Mouse (Mus musculus): ENCODE data around the gene Zdhhc11. TPM values are rescaled to one million over a fixed set of nuclear protein-coding genes. Genes with fewer than 3 reads are reported as not detected.
A peak's percentile ranks its signal among the peaks of the same experiment; 100 is the strongest.

Gene Zdhhc11
- polyA plus RNA-seq (2012; rRNA removed): not detected in 2 replicates

- no peak within 1 kb of the TSS for H3K27ac ChIP-seq (ENCODE audit: insufficient read depth, low read length)
- H3K27me3 ChIP-seq (ENCODE audit: control insufficient read depth, insufficient read depth, low read length): no peaks in the 10 kb centered on the region
- H3K4me1 ChIP-seq (ENCODE audit: control insufficient read depth, insufficient read depth, low read length): no peaks in the 10 kb centered on the region
- DNase-seq: no peak
- H3K4me3 ChIP-seq (replicated peaks; ENCODE audit: insufficient read depth, low read depth, low read length): no peak within 1 kb of the TSS
- TF ChIP-seq CTCF (IDR thresholded peaks at IDR 0.05; ENCODE audit: borderline replicate concordance, insufficient read depth, low read depth, low read length) (no peak), POLR2A (IDR thresholded peaks at IDR 0.05; ENCODE audit: borderline replicate concordance, insufficient read depth, low read length) (no peak)
- WGBS: 88% methylated on average over 5 of the region's 5 CpGs
These were observed at the start of gene Zdhhc11 for GRCm38 (mm10) chr13:73963551-73963950. Zdhhc11 (plus strand) TSS chr13:73963851.

- no peak for DNase-seq
- 89% methylated on average over 10 of the region's 10 CpGs for WGBS
- TF ChIP-seq POLR2A (IDR thresholded peaks at IDR 0.05; ENCODE audit: borderline replicate concordance, insufficient read depth, low read length): no peak
- no peak for TF ChIP-seq CTCF (IDR thresholded peaks at IDR 0.05; ENCODE audit: borderline replicate concordance, insufficient read depth, low read depth, low read length)
These were observed 31.4 kb upstream of the Zdhhc11 start for GRCm38 (mm10) chr13:73932201-73932600.

GRCm38 (mm10) chr13:73936938-73937320 is 26.7 kb upstream of the Zdhhc11 start:
- Histone ChIP-seq H3K27ac (ENCODE audit: insufficient read depth, low read length) (no peak overlapping the region), H3K4me1 (ENCODE audit: control insufficient read depth, insufficient read depth, low read length) (peaks cover 9% of the 10 kb centered on the region), H3K27me3 (ENCODE audit: control insufficient read depth, insufficient read depth, low read length) (no peaks in the 10 kb centered on the region), H3K4me3 (replicated peaks; ENCODE audit: insufficient read depth, low read depth, low read length) (peak overlapping the region; percentile 100)
- TF ChIP-seq POLR2A (IDR thresholded peaks at IDR 0.05; ENCODE audit: borderline replicate concordance, insufficient read depth, low read length): no peak
- no peak for TF ChIP-seq CTCF (IDR thresholded peaks at IDR 0.05; ENCODE audit: borderline replicate concordance, insufficient read depth, low read depth, low read length)
- DNase-seq: no peak
- WGBS: 11% methylated on average over 5 of the region's 5 CpGs

More at GRCm38 (mm10) chr13:73932201-73932600, 31.4 kb upstream of the Zdhhc11 start:
- Histone ChIP-seq H3K4me3 (replicated peaks; ENCODE audit: insufficient read depth, low read depth, low read length) (no peak overlapping the region), H3K4me1 (ENCODE audit: control insufficient read depth, insufficient read depth, low read length) (peaks cover 3% of the 10 kb centered on the region; the same call in 1 of the 2 replicates), H3K27me3 (ENCODE audit: control insufficient read depth, insufficient read depth, low read length) (no peaks in the 10 kb centered on the region), H3K27ac (ENCODE audit: insufficient read depth, low read length) (no peak overlapping the region)

- H3K4me1 ChIP-seq (ENCODE audit: control insufficient read depth, insufficient read depth, low read length): peaks cover 9% of the 10 kb centered on the region
- H3K4me3 ChIP-seq (replicated peaks; ENCODE audit: insufficient read depth, low read depth, low read length): peak within 1 kb of the TSS; percentile 100
- DNase-seq: peak; percentile 88 to 94
- no peaks in the 10 kb centered on the region for H3K27me3 ChIP-seq (ENCODE audit: control insufficient read depth, insufficient read depth, low read length)
- 1% methylated on average over 82 of the region's 82 CpGs for WGBS
- peak within 1 kb of the TSS; percentile 71 for H3K27ac ChIP-seq (ENCODE audit: insufficient read depth, low read length)
- TF ChIP-seq CTCF (IDR thresholded peaks at IDR 0.05; ENCODE audit: borderline replicate concordance, insufficient read depth, low read depth, low read length): no peak
- peak; percentile 74; the same call in 1 of the 2 replicates for TF ChIP-seq POLR2A (IDR thresholded peaks at IDR 0.05; ENCODE audit: borderline replicate concordance, insufficient read depth, low read length)
These were observed 26.1 kb upstream of the Zdhhc11 start, which contains the start of the genes Trip13 and Brd9 for GRCm38 (mm10) chr13:73937321-73938176. Trip13 (minus strand) TSS chr13:73937784. Brd9 (plus strand) TSS chr13:73937811.

- H3K27ac ChIP-seq (ENCODE audit: insufficient read depth, low read length): no peak overlapping the region
- peaks cover 9% of the 10 kb centered on the region for H3K4me1 ChIP-seq (ENCODE audit: control insufficient read depth, insufficient read depth, low read length)
- 16% methylated on average over 13 of the region's 13 CpGs for WGBS
- H3K4me3 ChIP-seq (replicated peaks; ENCODE audit: insufficient read depth, low read depth, low read length): peak overlapping the region; percentile 100
- TF ChIP-seq CTCF (IDR thresholded peaks at IDR 0.05; ENCODE audit: borderline replicate concordance, insufficient read depth, low read depth, low read length) (no peak), POLR2A (IDR thresholded peaks at IDR 0.05; ENCODE audit: borderline replicate concordance, insufficient read depth, low read length) (no peak)
- H3K27me3 ChIP-seq (ENCODE audit: control insufficient read depth, insufficient read depth, low read length): no peaks in the 10 kb centered on the region
- DNase-seq: peak in 1 of 2 experiments; percentile 20
These were observed 25.5 kb upstream of the Zdhhc11 start for GRCm38 (mm10) chr13:73938177-73938560.

- 95% methylated on average over 5 of the region's 5 CpGs for WGBS
- H3K27ac ChIP-seq (ENCODE audit: insufficient read depth, low read length): no peak overlapping the region
- DNase-seq: no peak
- H3K4me3 ChIP-seq (replicated peaks; ENCODE audit: insufficient read depth, low read depth, low read length): no peak overlapping the region
- H3K4me1 ChIP-seq (ENCODE audit: control insufficient read depth, insufficient read depth, low read length): peaks cover 9% of the 10 kb centered on the region
- no peak for TF ChIP-seq CTCF (IDR thresholded peaks at IDR 0.05; ENCODE audit: borderline replicate concordance, insufficient read depth, low read depth, low read length)
- no peak for TF ChIP-seq POLR2A (IDR thresholded peaks at IDR 0.05; ENCODE audit: borderline replicate concordance, insufficient read depth, low read length)
- no peaks in the 10 kb centered on the region for H3K27me3 ChIP-seq (ENCODE audit: control insufficient read depth, insufficient read depth, low read length)
These were observed 24.6 kb upstream of the Zdhhc11 start for GRCm38 (mm10) chr13:73939101-73939500.

- WGBS: 94% methylated on average over 9 of the region's 9 CpGs
- H3K4me3 ChIP-seq (replicated peaks; ENCODE audit: insufficient read depth, low read depth, low read length): no peak overlapping the region
- DNase-seq: no peak
- no peaks in the 10 kb centered on the region for H3K27me3 ChIP-seq (ENCODE audit: control insufficient read depth, insufficient read depth, low read length)
- H3K4me1 ChIP-seq (ENCODE audit: control insufficient read depth, insufficient read depth, low read length): no peaks in the 10 kb centered on the region
- no peak overlapping the region for H3K27ac ChIP-seq (ENCODE audit: insufficient read depth, low read length)
- TF ChIP-seq POLR2A (IDR thresholded peaks at IDR 0.05; ENCODE audit: borderline replicate concordance, insufficient read depth, low read length): no peak
- TF ChIP-seq CTCF (IDR thresholded peaks at IDR 0.05; ENCODE audit: borderline replicate concordance, insufficient read depth, low read depth, low read length): no peak
These were observed 19.0 kb upstream of the Zdhhc11 start for GRCm38 (mm10) chr13:73944606-73945005.

Measured in cerebellum, adult 2 months (tissue).